ENCODE assay signal across 7 mouse cellular contexts in genomic region chr5:38560586-38561425, GRCm38 (mm10). TPM values are rescaled to one million over a fixed set of nuclear protein-coding genes. Genes with fewer than 3 reads are reported as not detected.
DNase-seq lines count a peak whose midpoint lies in the region.

No protein-coding gene starts in this region.

- peaks cover 40% of the 10 kb centered on the region for H3K36me3 ChIP-seq in forebrain, embryonic 10.5 days (replicated peaks)

- H3K27ac ChIP-seq in forebrain, embryonic 10.5 days, result peak overlapping the region; percentile 97

- no peaks in the 10 kb centered on the region for H3K27me3 ChIP-seq in forebrain, embryonic 10.5 days (ENCODE audit: poor library complexity, severe bottlenecking)

- intact Hi-C loops in heart, postnatal 14 days (cut with DNase I), result loop anchor here (5.0 kb wide), 1 partner anchor 79 kb away; no protein-coding TSS in a partner anchor

- peaks cover 27% of the 10 kb centered on the region for H3K4me1 ChIP-seq in forebrain, embryonic 10.5 days

- 1% methylated on average over 34 of the region's 41 CpGs for WGBS in forebrain, embryonic 10.5 days

- DNase-seq in Muller cell, postnatal 12 days (ENCODE audit: inconsistent ontology term), result peak; percentile 72
- DNase-seq in c-Kit-negative CD71-positive TER-119-positive erythroid progenitor cells, embryonic 14.5 days (ENCODE audit: low read depth, low spot score), result peak; percentile 28
- peak; percentile 40 for DNase-seq in forebrain, embryonic 10.5 days (ENCODE audit: extremely low spot score, low spot score)
- peak; percentile 44 to 50 for DNase-seq in heart, postnatal 14 days
- peak; percentile 62 to 78 for DNase-seq in kidney, postnatal 4 days
- DNase-seq in lung, postnatal 36 days, result peak; percentile 62
- DNase-seq in skeletal muscle tissue, adult 2 months (ENCODE audit: low read depth, low spot score), result peak; percentile 48

- no peaks in the 10 kb centered on the region for H3K9me3 ChIP-seq in forebrain, embryonic 10.5 days

- H3K4me3 ChIP-seq in forebrain, embryonic 10.5 days, result peak overlapping the region; percentile 93

RNA-seq across cellular contexts. Expression of gene Wdr1, which starts 2.2 kb away (rescaled TPM):
- polyA plus RNA-seq in forebrain, embryonic 10.5 days (2016; fragmentation: Nextera tagmentation; extraction: Ambion mirVana), result 171 and 173 TPM in 2 replicates
- total RNA-seq in heart, postnatal 14 days (2021), result 100 to 1,000 TPM; 119 to 146 TPM

RNA-seq across cellular contexts. Expression of gene Slc2a9, which starts 57.9 kb away (rescaled TPM):
- 0.22 and 0.47 TPM in 2 replicates for polyA plus RNA-seq in forebrain, embryonic 10.5 days (2016; fragmentation: Nextera tagmentation; extraction: Ambion mirVana)
- total RNA-seq in heart, postnatal 14 days (2021), result 1 to 10 TPM in 1 of 2 experiments, under 1 TPM in 1; 0.85 to 2.9 TPM

Comparison
In these comparisons a context has a peak if more than half of its experiments do, and no peak if none do; other contexts are left out.
1. Peak in every context shown above with its lines: DNase-seq, H3K4me3 ChIP-seq and H3K27ac ChIP-seq.